22 mouse cellular contexts compared by ENCODE assay signal in the genomic region with DNA sequence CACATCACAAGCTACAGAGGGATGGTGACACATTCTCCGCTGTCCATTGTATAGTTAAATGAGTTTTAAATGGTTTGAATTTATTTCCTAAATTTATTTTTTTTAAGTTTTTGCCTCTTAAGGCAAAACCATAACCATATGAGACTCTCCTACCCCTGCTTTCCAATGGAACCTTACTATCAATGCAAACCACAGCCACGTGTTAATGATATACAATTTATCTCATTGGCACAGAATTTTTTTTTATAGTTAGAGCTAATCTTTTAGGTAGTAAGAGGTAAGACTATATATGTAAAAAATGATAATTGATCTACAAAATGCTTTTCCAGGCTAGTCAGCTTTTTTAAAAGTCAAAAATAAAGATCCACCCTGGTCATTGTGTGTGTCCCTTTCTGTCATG.
"Had no signal": no experiment of that assay in that cellular context is flagged by ENCODE, and none has a peak within 500 bp of the region (broad histone marks: within the 10 kb centered on the region; RNA-seq: fewer than 3 reads in every experiment).

No protein-coding gene starts in this region.

- H3K9ac ChIP-seq: heart, embryonic 13.5 days; heart, embryonic 15.5 days; hindbrain, embryonic 13.5 days; hindbrain, embryonic 15.5 days; intestine, embryonic 15.5 days; limb, embryonic 13.5 days; limb, embryonic 15.5 days had no signal

- H3K27ac ChIP-seq: heart, adult 2 months; heart, embryonic 13.5 days; heart, embryonic 15.5 days; hindbrain, embryonic 13.5 days; hindbrain, embryonic 15.5 days; hindbrain, postnatal 0 days; intestine, embryonic 15.5 days; limb, embryonic 13.5 days; limb, embryonic 15.5 days had no signal

- H3K4me1 ChIP-seq: heart, embryonic 13.5 days; heart, embryonic 15.5 days; hindbrain, embryonic 13.5 days; hindbrain, embryonic 15.5 days; intestine, embryonic 15.5 days; limb, embryonic 13.5 days; limb, embryonic 15.5 days had no signal

- H3K27me3 ChIP-seq: heart, embryonic 13.5 days; heart, embryonic 15.5 days; hindbrain, embryonic 13.5 days; hindbrain, embryonic 15.5 days; intestine, embryonic 15.5 days; limb, embryonic 13.5 days; limb, embryonic 15.5 days had no signal

- DNase-seq: gastrocnemius, postnatal 14 days; gastrocnemius, postnatal 36 days; heart, adult 2 months; heart, postnatal 14 days; heart, postnatal 36 days; kidney, adult 18-20 months; kidney, adult 8-10 months; kidney, postnatal 14 days; kidney, postnatal 36 days; layer of hippocampus, adult 9-11 months; layer of hippocampus, postnatal 36 days; left cerebral cortex, postnatal 4 days had no signal

- H3K4me3 ChIP-seq: heart, adult 2 months; heart, embryonic 13.5 days; heart, embryonic 15.5 days; hindbrain, embryonic 13.5 days; hindbrain, embryonic 15.5 days; intestine, embryonic 15.5 days; limb, embryonic 13.5 days; limb, embryonic 15.5 days had no signal

- ATAC-seq: hindbrain, postnatal 0 days; intestine, embryonic 15.5 days; intestine, postnatal 0 days had no signal

- H3K36me3 ChIP-seq: hindbrain, embryonic 13.5 days; hindbrain, embryonic 15.5 days; intestine, embryonic 15.5 days; limb, embryonic 13.5 days; limb, embryonic 15.5 days had no signal

- H3K4me2 ChIP-seq: heart, embryonic 11.5 days; heart, embryonic 13.5 days; heart, embryonic 15.5 days; hindbrain, embryonic 13.5 days; hindbrain, embryonic 15.5 days; intestine, embryonic 15.5 days; limb, embryonic 13.5 days; limb, embryonic 15.5 days had no signal

- H3K9me3 ChIP-seq: heart, embryonic 13.5 days; heart, embryonic 15.5 days; hindbrain, embryonic 13.5 days; hindbrain, embryonic 15.5 days; intestine, embryonic 15.5 days; limb, embryonic 13.5 days; limb, embryonic 15.5 days had no signal
